Comparison of ENCODE assay signal across 9 mouse cellular contexts in genomic region chr7:79316069-79316695, GRCm38 (mm10). TPM values are rescaled to one million over a fixed set of nuclear protein-coding genes. Genes with fewer than 3 reads are reported as not detected.
A peak's percentile ranks its signal among the peaks of the same experiment; 100 is the strongest.
DNase-seq lines count a peak whose midpoint lies in the region; ATAC-seq and TF ChIP-seq lines count a peak whose summit lies in the region.
"Had no signal": no experiment of that assay in that cellular context is flagged by ENCODE, and none has a peak within 500 bp of the region (broad histone marks: within the 10 kb centered on the region; RNA-seq: fewer than 3 reads in every experiment).

No protein-coding gene starts in this region.

- no peaks in the 10 kb centered on the region for H3K27me3 ChIP-seq in intestine, embryonic 14.5 days (replicated peaks; ENCODE audit: control insufficient read depth, insufficient read depth, low read length)
- no peaks in the 10 kb centered on the region for H3K27me3 ChIP-seq in intestine, embryonic 16.5 days (replicated peaks; ENCODE audit: control insufficient read depth, insufficient read depth, low read length)
- H3K27me3 ChIP-seq in forebrain, embryonic 16.5 days (replicated peaks; ENCODE audit: control insufficient read depth, insufficient read depth, low read length) = no peaks in the 10 kb centered on the region
- H3K27me3 ChIP-seq in midbrain, embryonic 13.5 days = no peaks in the 10 kb centered on the region

- DNase-seq in intestine, embryonic 14.5 days (ENCODE audit: low spot score) = no peak
- no peak for DNase-seq in gastrocnemius, postnatal 14 days
- DNase-seq in kidney, postnatal 25 days = no peak
- DNase-seq: gastrocnemius, postnatal 10 days had no signal

- no peak overlapping the region for H3K4me2 ChIP-seq in intestine, embryonic 14.5 days (ENCODE audit: low read length)
- no peak overlapping the region for H3K4me2 ChIP-seq in intestine, embryonic 16.5 days (ENCODE audit: low read depth, low read length)
- H3K4me2 ChIP-seq in forebrain, embryonic 16.5 days (ENCODE audit: low read length) = no peak overlapping the region
- no peak overlapping the region for H3K4me2 ChIP-seq in midbrain, embryonic 13.5 days (replicated peaks)

- 0 out of 2 replicates have a peak, but pooled peaks have one; percentile 53 for ATAC-seq in intestine, embryonic 14.5 days (replicated peaks; ENCODE audit: low FRiP score, low TSS enrichment, low read depth)
- ATAC-seq in intestine, embryonic 16.5 days = no peak
- ATAC-seq in forebrain, embryonic 16.5 days = no peak
- ATAC-seq in midbrain, embryonic 13.5 days = no peak
- ATAC-seq in CD4-positive, CD25-positive, alpha-beta regulatory T cell, adult 4 months = no peak

- no peaks in the 10 kb centered on the region for H3K36me3 ChIP-seq in intestine, embryonic 14.5 days (ENCODE audit: control insufficient read depth, insufficient read depth, low read length)
- no peaks in the 10 kb centered on the region for H3K36me3 ChIP-seq in intestine, embryonic 16.5 days (ENCODE audit: control insufficient read depth, insufficient read depth, low read length)
- H3K36me3 ChIP-seq in forebrain, embryonic 16.5 days (ENCODE audit: control insufficient read depth, insufficient read depth) = no peaks in the 10 kb centered on the region
- H3K36me3 ChIP-seq in midbrain, embryonic 13.5 days = no peaks in the 10 kb centered on the region

- intact Hi-C loops in gastrocnemius, postnatal 14 days (cut with DNase I; ENCODE audit: low total_unique reads) = no loop called here

- no peak for TF ChIP-seq CTCF in cortical plate, adult 2 months (IDR thresholded peaks at IDR 0.05; ENCODE audit: extremely low read depth, insufficient read depth, low read length)

- H3K9ac ChIP-seq in intestine, embryonic 14.5 days (ENCODE audit: low read length) = no peak overlapping the region
- no peak overlapping the region for H3K9ac ChIP-seq in intestine, embryonic 16.5 days (ENCODE audit: low read depth, low read length)
- no peak overlapping the region; the same call in 1 of the 2 replicates for H3K9ac ChIP-seq in forebrain, embryonic 16.5 days (replicated peaks; ENCODE audit: low read depth, low read length)
- peak overlapping the region; percentile 29; the same call in 1 of the 2 replicates for H3K9ac ChIP-seq in midbrain, embryonic 13.5 days (replicated peaks)

- H3K4me3 ChIP-seq in intestine, embryonic 14.5 days (ENCODE audit: low read depth, low read length) = no peak overlapping the region
- H3K4me3 ChIP-seq in intestine, embryonic 16.5 days (ENCODE audit: low read length) = no peak overlapping the region
- H3K4me3 ChIP-seq in cortical plate, adult 2 months (ENCODE audit: insufficient read depth, low read length) = no peak overlapping the region
- H3K4me3 ChIP-seq in forebrain, embryonic 16.5 days (replicated peaks; ENCODE audit: low read length) = no peak overlapping the region
- H3K4me3 ChIP-seq in midbrain, embryonic 13.5 days (replicated peaks) = no peak overlapping the region

- no peaks in the 10 kb centered on the region for H3K9me3 ChIP-seq in intestine, embryonic 14.5 days (ENCODE audit: control insufficient read depth, low read length)
- H3K9me3 ChIP-seq in intestine, embryonic 16.5 days (ENCODE audit: control insufficient read depth, low read length) = no peaks in the 10 kb centered on the region
- no peaks in the 10 kb centered on the region for H3K9me3 ChIP-seq in forebrain, embryonic 16.5 days (ENCODE audit: control insufficient read depth, low read length)
- no peaks in the 10 kb centered on the region for H3K9me3 ChIP-seq in midbrain, embryonic 13.5 days

- TF ChIP-seq POLR2A in cortical plate, adult 2 months (IDR thresholded peaks at IDR 0.05; ENCODE audit: extremely low read depth, insufficient read depth, low read length) = no peak

- peaks cover 26% of the 10 kb centered on the region for H3K4me1 ChIP-seq in intestine, embryonic 14.5 days (replicated peaks; ENCODE audit: control insufficient read depth, insufficient read depth, low read length)
- H3K4me1 ChIP-seq in intestine, embryonic 16.5 days (ENCODE audit: control insufficient read depth, insufficient read depth, low read length) = peaks cover 49% of the 10 kb centered on the region
- peaks cover 29% of the 10 kb centered on the region for H3K4me1 ChIP-seq in cortical plate, adult 2 months (ENCODE audit: control insufficient read depth, insufficient read depth, low read length)
- peaks cover 53% of the 10 kb centered on the region for H3K4me1 ChIP-seq in forebrain, embryonic 16.5 days (replicated peaks; ENCODE audit: control insufficient read depth, insufficient read depth, low read length)
- H3K4me1 ChIP-seq in midbrain, embryonic 13.5 days (replicated peaks) = peaks cover 65% of the 10 kb centered on the region

- H3K27ac ChIP-seq in intestine, embryonic 14.5 days (ENCODE audit: low read depth) = 0 out of 2 replicates have a peak overlapping the region, but pooled peaks have one; percentile 14
- H3K27ac ChIP-seq in intestine, embryonic 16.5 days (ENCODE audit: low read length) = no peak overlapping the region
- H3K27ac ChIP-seq in cortical plate, adult 2 months (ENCODE audit: insufficient read depth, low read length) = peak overlapping the region; percentile 90
- H3K27ac ChIP-seq in forebrain, embryonic 16.5 days (ENCODE audit: low read length) = peak overlapping the region; percentile 35; the same call in 1 of the 2 replicates
- H3K27ac ChIP-seq in midbrain, embryonic 13.5 days = peak overlapping the region; percentile 12

- WGBS in intestine, embryonic 14.5 days = 21% methylated on average over 10 of the region's 10 CpGs
- 28% methylated on average over 10 of the region's 10 CpGs for WGBS in intestine, embryonic 16.5 days
- 13% methylated on average over 10 of the region's 10 CpGs for WGBS in forebrain, embryonic 16.5 days
- 12% methylated on average over 10 of the region's 10 CpGs for WGBS in midbrain, embryonic 13.5 days

RNA-seq across cellular contexts. Expression of gene Abhd2, which starts 43.2 kb away (rescaled TPM):
- 14.6 and 15.2 TPM in 2 replicates for polyA plus RNA-seq in intestine, embryonic 14.5 days (2014; fragmentation: Nextera tagmentation; extraction: Ambion mirVana)
- 11.5 and 15.1 TPM in 2 replicates for polyA plus RNA-seq in intestine, embryonic 16.5 days (2015; fragmentation: Nextera tagmentation; extraction: Ambion mirVana)
- polyA plus RNA-seq in cortical plate, adult 2 months (2012; rRNA removed) = 43.1 and 43.5 TPM in 2 replicates
- polyA plus RNA-seq in forebrain, embryonic 16.5 days (2015; fragmentation: Nextera tagmentation; extraction: Ambion mirVana) = 23.1 and 26.9 TPM in 2 replicates
- 16.4 and 16.5 TPM in 2 replicates for polyA plus RNA-seq in midbrain, embryonic 13.5 days (2015; fragmentation: Nextera tagmentation; extraction: Ambion mirVana)
- 10 to 100 TPM in 1 of 2 experiments, 1 to 10 TPM in 1; 8.7 to 11.7 TPM for total RNA-seq in gastrocnemius, postnatal 14 days (2021)
- polyA plus RNA-seq in CD4-positive, CD25-positive, alpha-beta regulatory T cell, adult 4 months (2017; shearing (Covaris generic)) = 10 to 100 TPM; 14.8 to 25.8 TPM
